Mouse (Mus musculus): ENCODE measurements around the gene Eno2. TPM values are rescaled to one million over a fixed set of nuclear protein-coding genes. Genes with fewer than 3 reads are reported as not detected.
"Not testable (repeated sequence)": the region's sequence is repeated elsewhere in the genome, so short reads cannot be mapped to it uniquely, and the experiment has no call there.

Gene Eno2
- polyA plus RNA-seq, 1 experiment from 2014 or later = 9.8 TPM

- Histone ChIP-seq H3K36me3 (ENCODE audit: control insufficient read depth, insufficient read depth, low read length) (peaks cover 16% of the 10 kb centered on the region; the same call in 1 of the 2 replicates), H3K9ac (ENCODE audit: low read length) (peak overlapping the region; percentile 95), H3K4me2 (ENCODE audit: low read depth, low read length) (peak overlapping the region; percentile 95), H3K4me1 (ENCODE audit: control insufficient read depth, insufficient read depth, low read length) (peaks cover 35% of the 10 kb centered on the region), H3K4me3 (replicated peaks; ENCODE audit: low read length) (peak overlapping the region; percentile 82), H3K9me3 (replicated peaks; ENCODE audit: control insufficient read depth, low read length) (no peaks in the 10 kb centered on the region), H3K27ac (ENCODE audit: low read length) (peak overlapping the region; percentile 97), H3K27me3 (ENCODE audit: control insufficient read depth, insufficient read depth, low read length) (no peaks in the 10 kb centered on the region)
- WGBS = 10% methylated on average over 9 of the region's 9 CpGs
- ATAC-seq (ENCODE audit: insufficient read depth, low FRiP score) = no peak
These were observed 43.4 kb upstream of the Eno2 start for GRCm38 (mm10) chr6:124812848-124813247.

- Histone ChIP-seq H3K27me3 (ENCODE audit: control insufficient read depth, insufficient read depth, low read length) (no peaks in the 10 kb centered on the region), H3K36me3 (ENCODE audit: control insufficient read depth, insufficient read depth, low read length) (0 out of 2 replicates have a peak, but pooled peaks cover 7% of the 10 kb centered on the region), H3K4me2 (ENCODE audit: low read depth, low read length) (peak overlapping the region; percentile 95), H3K4me3 (replicated peaks; ENCODE audit: low read length) (peak overlapping the region; percentile 82), H3K27ac (ENCODE audit: low read length) (peak overlapping the region; percentile 30; the same call in 1 of the 2 replicates), H3K9ac (ENCODE audit: low read length) (peak overlapping the region; percentile 95), H3K4me1 (ENCODE audit: control insufficient read depth, insufficient read depth, low read length) (peaks cover 35% of the 10 kb centered on the region), H3K9me3 (replicated peaks; ENCODE audit: control insufficient read depth, low read length) (no peaks in the 10 kb centered on the region)
- 72% methylated on average over 24 of the region's 24 CpGs for WGBS
- no peak for ATAC-seq (ENCODE audit: insufficient read depth, low FRiP score)
These were observed 42.5 kb upstream of the Eno2 start for GRCm38 (mm10) chr6:124811701-124812560.

- peaks cover 37% of the 10 kb centered on the region for H3K4me1 ChIP-seq (ENCODE audit: control insufficient read depth, insufficient read depth, low read length)
- no peak for ATAC-seq (ENCODE audit: insufficient read depth, low FRiP score)
- H3K9ac ChIP-seq (ENCODE audit: low read length) = no peak overlapping the region
- H3K36me3 ChIP-seq (ENCODE audit: control insufficient read depth, insufficient read depth, low read length) = 0 out of 2 replicates have a peak, but pooled peaks cover 7% of the 10 kb centered on the region
- H3K9me3 ChIP-seq (replicated peaks; ENCODE audit: control insufficient read depth, low read length) = no peaks in the 10 kb centered on the region
- H3K4me2 ChIP-seq (ENCODE audit: low read depth, low read length) = no peak overlapping the region
- peak overlapping the region; percentile 30; the same call in 1 of the 2 replicates for H3K27ac ChIP-seq (ENCODE audit: low read length)
- no peak overlapping the region for H3K4me3 ChIP-seq (replicated peaks; ENCODE audit: low read length)
- 76% methylated on average over 4 of the region's 4 CpGs for WGBS
- H3K27me3 ChIP-seq (ENCODE audit: control insufficient read depth, insufficient read depth, low read length) = no peaks in the 10 kb centered on the region
These were observed 41.9 kb upstream of the Eno2 start for GRCm38 (mm10) chr6:124811403-124811665.

- WGBS = 81% methylated on average over 10 of the region's 11 CpGs
- not testable (repeated sequence) for H3K9me3 ChIP-seq (replicated peaks; ENCODE audit: control insufficient read depth, low read length); ATAC-seq (ENCODE audit: insufficient read depth, low FRiP score); H3K36me3 ChIP-seq (ENCODE audit: control insufficient read depth, insufficient read depth, low read length); H3K4me3 ChIP-seq (replicated peaks; ENCODE audit: low read length); H3K27me3 ChIP-seq (ENCODE audit: control insufficient read depth, insufficient read depth, low read length)
- Histone ChIP-seq H3K9ac (ENCODE audit: low read length) (peak overlapping the region; percentile 81; the same call in 1 of the 2 replicates), H3K4me2 (ENCODE audit: low read depth, low read length) (peak overlapping the region; percentile 93), H3K27ac (ENCODE audit: low read length) (peak overlapping the region; percentile 96; the same call in 1 of the 2 replicates), H3K4me1 (ENCODE audit: control insufficient read depth, insufficient read depth, low read length) (peaks cover 42% of the 10 kb centered on the region)
These were observed 41.3 kb upstream of the Eno2 start for GRCm38 (mm10) chr6:124810566-124811402.

GRCm38 (mm10) chr6:124809775-124810538, 40.5 kb upstream of the Eno2 start:
- Histone ChIP-seq H3K27ac (ENCODE audit: low read length) (peak overlapping the region; percentile 96), H3K9ac (ENCODE audit: low read length) (peak overlapping the region; percentile 81), H3K36me3 (ENCODE audit: control insufficient read depth, insufficient read depth, low read length) (0 out of 2 replicates have a peak, but pooled peaks cover 7% of the 10 kb centered on the region), H3K9me3 (replicated peaks; ENCODE audit: control insufficient read depth, low read length) (no peaks in the 10 kb centered on the region), H3K4me2 (ENCODE audit: low read depth, low read length) (peak overlapping the region; percentile 93), H3K27me3 (ENCODE audit: control insufficient read depth, insufficient read depth, low read length) (no peaks in the 10 kb centered on the region), H3K4me1 (ENCODE audit: control insufficient read depth, insufficient read depth, low read length) (peaks cover 41% of the 10 kb centered on the region), H3K4me3 (replicated peaks; ENCODE audit: low read length) (peak overlapping the region; percentile 66)
- ATAC-seq (ENCODE audit: insufficient read depth, low FRiP score) = no peak
- WGBS = 39% methylated on average over 14 of the region's 14 CpGs

GRCm38 (mm10) chr6:124809052-124809774, 39.7 kb upstream of the Eno2 start:
- H3K4me3 ChIP-seq (replicated peaks; ENCODE audit: low read length) = peak overlapping the region; percentile 66
- H3K9ac ChIP-seq (ENCODE audit: low read length) = peak overlapping the region; percentile 81
- under 1% methylated on average over 35 of the region's 35 CpGs for WGBS
- no peaks in the 10 kb centered on the region for H3K9me3 ChIP-seq (replicated peaks; ENCODE audit: control insufficient read depth, low read length)
- peaks cover 34% of the 10 kb centered on the region for H3K4me1 ChIP-seq (ENCODE audit: control insufficient read depth, insufficient read depth, low read length)
- H3K27me3 ChIP-seq (ENCODE audit: control insufficient read depth, insufficient read depth, low read length) = no peaks in the 10 kb centered on the region
- 0 out of 2 replicates have a peak, but pooled peaks cover 7% of the 10 kb centered on the region for H3K36me3 ChIP-seq (ENCODE audit: control insufficient read depth, insufficient read depth, low read length)
- H3K4me2 ChIP-seq (ENCODE audit: low read depth, low read length) = peak overlapping the region; percentile 93
- H3K27ac ChIP-seq (ENCODE audit: low read length) = peak overlapping the region; percentile 96
- ATAC-seq (ENCODE audit: insufficient read depth, low FRiP score) = peak; percentile 14; the same call in 1 of the 2 replicates

GRCm38 (mm10) chr6:124808358-124809012, 39.0 kb upstream of the Eno2 start, which contains the start of gene Spsb2:
Spsb2 (plus strand) TSS chr6:124808661.
- H3K27ac ChIP-seq (ENCODE audit: low read length) = peak within 1 kb of the TSS; percentile 96
- H3K9ac ChIP-seq (ENCODE audit: low read length) = peak within 1 kb of the TSS; percentile 81
- peak within 1 kb of the TSS; percentile 66 for H3K4me3 ChIP-seq (replicated peaks; ENCODE audit: low read length)
- 0 out of 2 replicates have a peak, but pooled peaks cover 7% of the 10 kb centered on the region for H3K36me3 ChIP-seq (ENCODE audit: control insufficient read depth, insufficient read depth, low read length)
- H3K4me2 ChIP-seq (ENCODE audit: low read depth, low read length) = peak within 1 kb of the TSS; percentile 93
- H3K9me3 ChIP-seq (replicated peaks; ENCODE audit: control insufficient read depth, low read length) = no peaks in the 10 kb centered on the region
- peaks cover 33% of the 10 kb centered on the region for H3K4me1 ChIP-seq (ENCODE audit: control insufficient read depth, insufficient read depth, low read length)
- WGBS = 2% methylated on average over 29 of the region's 29 CpGs
- ATAC-seq (ENCODE audit: insufficient read depth, low FRiP score) = peak; percentile 65
- H3K27me3 ChIP-seq (ENCODE audit: control insufficient read depth, insufficient read depth, low read length) = no peaks in the 10 kb centered on the region

- H3K4me3 ChIP-seq (replicated peaks; ENCODE audit: low read length) = peak overlapping the region; percentile 66
- H3K27me3 ChIP-seq (ENCODE audit: control insufficient read depth, insufficient read depth, low read length) = no peaks in the 10 kb centered on the region
- WGBS = 64% methylated on average over 6 of the region's 6 CpGs
- peak overlapping the region; percentile 81 for H3K9ac ChIP-seq (ENCODE audit: low read length)
- no peaks in the 10 kb centered on the region for H3K9me3 ChIP-seq (replicated peaks; ENCODE audit: control insufficient read depth, low read length)
- peaks cover 32% of the 10 kb centered on the region for H3K4me1 ChIP-seq (ENCODE audit: control insufficient read depth, insufficient read depth, low read length)
- ATAC-seq (ENCODE audit: insufficient read depth, low FRiP score) = no peak
- H3K27ac ChIP-seq (ENCODE audit: low read length) = peak overlapping the region; percentile 96
- peak overlapping the region; percentile 93 for H3K4me2 ChIP-seq (ENCODE audit: low read depth, low read length)
- H3K36me3 ChIP-seq (ENCODE audit: control insufficient read depth, insufficient read depth, low read length) = 0 out of 2 replicates have a peak, but pooled peaks cover 7% of the 10 kb centered on the region
These were observed 38.5 kb upstream of the Eno2 start for GRCm38 (mm10) chr6:124807986-124808357.
